Mouse (Mus musculus) kidney, postnatal 36 days (tissue): ENCODE measurements around the gene Klk1b5.

Experiments used
- DNase-seq, 2 experiments: peaks; one replicate each; pipeline ENCODE4 v3.0.0; 2021 to 2022; ENCODE audit warnings: mixed read lengths in 2 of 2

The Klk1b5 gene

DNA sequence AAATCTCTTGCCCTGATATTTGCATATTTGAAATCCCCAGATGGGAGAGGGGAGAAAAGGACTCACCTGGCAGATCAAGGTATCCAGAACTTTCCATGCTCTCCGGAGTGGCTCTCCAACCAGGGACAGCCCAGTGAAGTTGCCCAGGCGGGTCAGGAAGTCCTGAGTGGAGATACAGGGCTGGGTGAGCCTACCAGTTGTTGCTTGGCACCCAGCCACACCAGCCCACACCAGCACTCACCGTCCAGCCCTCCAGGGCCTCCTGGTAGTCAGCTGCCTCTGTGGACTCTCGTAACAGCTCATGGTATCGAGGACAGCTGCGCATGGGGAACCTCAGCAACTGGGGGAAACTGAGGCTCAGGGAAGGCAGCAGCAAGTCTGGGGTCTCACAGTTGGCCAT lies 39.2 kb downstream of the Klk1b5 start:
- no peak for DNase-seq

GRCm38 (mm10) chr7:44257278-44257677 lies 41.5 kb downstream of the Klk1b5 start, which contains the start of gene Acp4:
Gene Acp4 (minus strand): TSS chr7:44257378.
- DNase-seq: no peak

DNA sequence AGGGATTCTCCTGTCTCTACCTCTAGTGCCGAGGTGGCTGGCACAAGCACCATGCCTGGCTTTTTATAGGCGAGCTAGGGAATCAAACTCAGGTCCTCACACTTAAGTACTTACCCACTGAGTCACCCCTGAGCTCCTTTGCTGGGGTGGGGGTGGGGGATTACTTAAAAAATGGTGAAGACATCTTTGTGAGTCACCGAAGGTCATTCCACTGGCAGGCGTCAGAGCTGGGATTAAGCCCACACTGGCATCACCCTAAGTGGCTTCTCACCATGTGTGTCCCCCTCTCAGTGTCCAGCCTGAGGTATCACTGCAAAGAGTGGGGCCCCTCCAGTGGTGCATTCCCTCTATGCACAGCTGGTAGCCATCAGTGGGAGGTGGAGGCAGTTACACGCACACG lies 44.7 kb downstream of the Klk1b5 start:
- DNase-seq: no peak

GRCm38 (mm10) chr7:44261147-44261546 lies 45.4 kb downstream of the Klk1b5 start, which contains the start of gene Gm15517:
Gene Gm15517 (plus strand): TSS chr7:44261447.
- DNase-seq: no peak

DNA sequence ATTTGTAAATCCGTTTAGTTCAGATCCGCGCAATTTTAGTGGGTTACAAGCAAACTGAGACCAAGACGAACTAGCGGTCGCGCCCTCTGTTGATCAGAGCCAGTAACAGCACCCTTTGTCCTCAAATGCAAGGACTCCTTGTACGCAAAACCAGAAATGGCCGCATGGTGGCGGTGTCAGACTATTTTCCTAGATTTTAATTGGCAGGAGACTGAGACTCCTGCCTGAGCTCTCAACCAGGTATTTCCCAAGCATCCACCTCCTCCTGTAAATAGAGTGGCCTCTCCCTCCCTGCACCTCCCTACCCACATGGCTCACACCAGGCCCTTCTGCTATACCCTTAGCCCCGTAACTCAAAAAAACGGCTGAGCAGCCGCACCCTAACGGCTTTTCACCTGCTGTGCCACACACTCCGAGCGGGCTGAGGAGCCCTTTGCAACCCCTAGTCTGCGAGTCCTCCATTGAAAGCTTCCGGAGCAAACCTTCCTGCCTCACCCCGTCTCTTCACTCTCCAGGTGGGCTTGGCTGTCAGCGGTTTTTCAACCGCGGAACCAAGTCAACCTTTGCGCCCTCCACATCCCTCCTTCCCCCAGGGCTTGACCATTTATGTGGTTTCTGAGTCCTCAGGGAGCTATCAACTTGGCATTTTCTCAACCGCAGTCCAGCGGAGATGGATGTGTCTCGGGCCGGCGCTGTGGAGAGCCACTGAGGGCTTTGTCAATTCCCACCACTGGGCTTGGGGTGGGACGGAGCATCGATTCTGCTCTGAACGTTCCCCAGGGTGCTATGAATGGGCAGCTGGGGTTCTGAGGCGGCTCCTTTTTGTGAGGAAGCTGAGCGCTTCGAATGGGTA lies 47.3 kb downstream of the Klk1b5 start:
- DNase-seq: peak; percentile 92 to 97

DNA sequence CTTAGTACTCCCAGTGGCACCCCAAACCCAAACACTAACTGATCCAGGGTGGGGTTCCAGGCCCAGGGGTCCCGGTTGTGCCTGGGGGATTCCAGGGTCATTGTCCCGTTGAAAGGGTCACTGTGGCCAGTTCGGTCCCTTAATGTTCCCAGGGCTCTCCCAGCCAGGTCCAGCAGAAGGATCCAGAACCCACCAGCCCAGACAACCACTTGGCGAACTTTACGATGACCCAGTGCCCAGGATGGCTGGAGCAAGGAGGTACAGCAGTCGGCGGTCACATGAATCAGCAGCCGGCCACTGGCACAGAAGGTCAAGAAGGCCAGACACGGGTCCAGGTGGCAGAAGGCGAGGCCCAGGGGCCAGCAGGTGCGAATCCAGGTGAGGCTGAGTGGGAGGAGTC lies 52.4 kb downstream of the Klk1b5 start:
- DNase-seq: no peak

DNA sequence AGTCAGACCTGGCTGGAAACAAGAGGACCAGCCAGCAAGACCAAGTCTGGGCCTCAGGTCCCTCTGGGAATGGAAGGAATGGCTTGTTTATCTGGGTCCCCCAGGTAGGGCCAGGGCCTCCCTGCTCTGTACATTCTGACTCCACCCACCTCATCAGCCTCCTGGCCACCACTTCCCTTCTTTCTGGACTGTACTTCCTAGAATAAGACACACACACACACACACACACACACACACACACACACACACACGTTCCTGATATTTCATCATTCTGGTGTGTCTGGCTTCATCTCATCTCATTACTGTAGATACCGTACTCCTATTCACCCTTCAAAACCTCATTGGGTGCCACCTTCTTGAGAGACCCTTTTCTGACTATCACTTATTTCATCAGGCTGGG lies 53.7 kb downstream of the Klk1b5 start:
- no peak for DNase-seq
